Mouse (Mus musculus): ENCODE measurements at regions not wholly inside any gene's neighbourhood (a gene's known extent, or its start where the extent isn't known, plus 50 kb on each side); places are given as distances from the start of the nearest gene placed in this dataset.

DNA sequence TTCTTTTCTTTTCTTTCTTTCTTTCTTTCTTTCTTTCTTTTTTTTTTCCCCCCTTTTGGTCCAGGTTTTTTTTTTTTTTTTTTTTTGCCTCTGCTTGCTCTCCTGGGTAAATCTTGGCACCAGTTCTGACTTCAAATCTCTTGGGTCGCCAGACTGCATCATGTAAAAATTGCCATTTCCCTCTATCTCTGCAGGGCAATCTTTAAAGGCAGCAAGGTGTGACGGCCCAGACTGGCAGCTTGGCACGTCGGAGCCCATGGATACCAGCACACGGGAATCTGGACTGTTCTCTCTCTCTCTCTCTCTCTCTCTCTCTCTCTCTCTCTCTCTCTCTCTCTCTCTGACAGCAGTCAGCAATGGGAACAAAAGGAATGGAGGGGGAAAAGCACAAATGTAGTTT is 101.0 kb downstream of the Neurod6 start:
- peak overlapping the region; percentile 70 for H3K27ac ChIP-seq (replicated peaks; ENCODE audit: low read depth, low read length)
- ATAC-seq (ENCODE audit: low FRiP score, low TSS enrichment), result peak; percentile 65
- no peaks in the 10 kb centered on the region for H3K9me3 ChIP-seq (ENCODE audit: control insufficient read depth, low read length)
- no peak overlapping the region for H3K9ac ChIP-seq (replicated peaks; ENCODE audit: low read length)
- peak; percentile 64 for DNase-seq
- H3K4me3 ChIP-seq (replicated peaks; ENCODE audit: low read depth, low read length), result no peak overlapping the region
- 13% methylated on average over 5 of the region's 5 CpGs for WGBS
- peak overlapping the region; percentile 15; the same call in 1 of the 2 replicates for H3K4me2 ChIP-seq (ENCODE audit: low read length)
- H3K27me3 ChIP-seq (ENCODE audit: control insufficient read depth, insufficient read depth, low read length), result no peaks in the 10 kb centered on the region
- H3K4me1 ChIP-seq (ENCODE audit: control insufficient read depth, insufficient read depth, low read length), result peaks cover 11% of the 10 kb centered on the region
- no peaks in the 10 kb centered on the region for H3K36me3 ChIP-seq (ENCODE audit: control insufficient read depth, insufficient read depth, low read length)

DNA sequence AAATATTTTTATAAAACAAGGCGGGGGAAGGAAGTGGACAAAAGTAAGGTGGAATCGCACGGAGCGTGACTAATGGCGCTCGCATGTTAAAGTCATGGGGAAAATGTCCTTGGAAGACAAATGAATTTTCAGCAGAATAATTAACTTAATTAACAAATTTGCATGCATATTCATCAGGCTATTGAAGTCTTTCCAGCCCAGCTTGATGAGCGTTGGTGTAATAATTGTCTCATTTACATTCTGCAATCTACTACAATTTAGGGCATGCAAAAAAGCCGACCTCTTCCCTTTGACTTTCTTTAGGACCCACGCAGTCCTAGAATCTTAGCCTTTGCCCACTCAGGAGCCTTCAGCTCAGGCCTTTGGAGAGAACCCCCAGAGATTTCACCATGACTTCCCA is 101.5 kb downstream of the Neurod6 start:
- WGBS, result 66% methylated on average over 9 of the region's 9 CpGs
- no peak overlapping the region for H3K9ac ChIP-seq (replicated peaks; ENCODE audit: low read length)
- H3K9me3 ChIP-seq (ENCODE audit: control insufficient read depth, low read length), result no peaks in the 10 kb centered on the region
- peaks cover 11% of the 10 kb centered on the region for H3K4me1 ChIP-seq (ENCODE audit: control insufficient read depth, insufficient read depth, low read length)
- ATAC-seq (ENCODE audit: low FRiP score, low TSS enrichment), result peak; percentile 60
- H3K27me3 ChIP-seq (ENCODE audit: control insufficient read depth, insufficient read depth, low read length), result no peaks in the 10 kb centered on the region
- peak overlapping the region; percentile 70 for H3K27ac ChIP-seq (replicated peaks; ENCODE audit: low read depth, low read length)
- DNase-seq, result peak; percentile 64
- no peaks in the 10 kb centered on the region for H3K36me3 ChIP-seq (ENCODE audit: control insufficient read depth, insufficient read depth, low read length)
- H3K4me3 ChIP-seq (replicated peaks; ENCODE audit: low read depth, low read length), result no peak overlapping the region
- peak overlapping the region; percentile 15; the same call in 1 of the 2 replicates for H3K4me2 ChIP-seq (ENCODE audit: low read length)

DNA sequence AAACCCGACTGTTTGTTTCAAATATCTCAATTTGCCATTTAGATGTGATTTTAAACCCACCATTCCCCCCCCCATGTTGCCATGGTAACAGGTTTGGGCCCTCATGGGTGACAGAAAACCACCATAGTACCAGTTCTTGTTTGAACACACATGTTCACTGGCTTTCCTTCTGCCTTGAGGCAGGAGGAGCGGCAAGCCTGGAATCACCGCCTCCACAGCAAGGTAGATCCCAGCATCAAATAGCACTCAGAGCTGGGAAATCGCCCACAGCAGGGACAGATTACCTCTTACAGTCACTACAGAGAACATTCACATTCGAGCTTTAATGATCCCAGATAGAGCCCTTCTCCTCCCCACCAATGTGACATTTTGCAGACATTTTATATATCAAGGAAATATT is 102.0 kb downstream of the Neurod6 start:
- no peaks in the 10 kb centered on the region for H3K36me3 ChIP-seq (ENCODE audit: control insufficient read depth, insufficient read depth, low read length)
- DNase-seq (peak; percentile 68), ATAC-seq (ENCODE audit: low FRiP score, low TSS enrichment) (peak; percentile 55)
- H3K4me1 ChIP-seq (ENCODE audit: control insufficient read depth, insufficient read depth, low read length), result peaks cover 11% of the 10 kb centered on the region
- H3K27me3 ChIP-seq (ENCODE audit: control insufficient read depth, insufficient read depth, low read length), result no peaks in the 10 kb centered on the region
- H3K4me3 ChIP-seq (replicated peaks; ENCODE audit: low read depth, low read length), result no peak overlapping the region
- H3K4me2 ChIP-seq (ENCODE audit: low read length), result peak overlapping the region; percentile 15; the same call in 1 of the 2 replicates
- H3K9ac ChIP-seq (replicated peaks; ENCODE audit: low read length), result no peak overlapping the region
- H3K27ac ChIP-seq (replicated peaks; ENCODE audit: low read depth, low read length), result peak overlapping the region; percentile 70
- H3K9me3 ChIP-seq (ENCODE audit: control insufficient read depth, low read length), result no peaks in the 10 kb centered on the region
- 44% methylated on average over 5 of the region's 5 CpGs for WGBS

DNA sequence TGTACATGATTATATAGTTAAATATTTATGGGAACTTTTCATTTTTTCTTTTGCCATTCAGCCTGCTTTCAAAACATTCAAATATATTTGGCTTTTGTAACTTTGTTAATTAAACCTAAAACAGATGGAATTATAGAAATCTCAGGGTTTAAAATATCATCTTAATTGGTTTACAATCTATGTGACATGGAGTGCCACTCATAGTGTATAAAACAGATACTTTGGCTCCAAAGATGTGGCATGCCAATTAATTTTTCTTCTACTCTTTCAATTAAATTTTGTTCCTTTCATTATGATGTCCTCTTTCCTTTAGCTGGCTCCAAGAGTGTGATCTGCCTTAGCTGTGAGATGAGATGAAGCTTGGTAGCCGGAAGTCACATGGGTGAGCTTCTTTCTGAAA is 103.0 kb downstream of the Neurod6 start:
- no peak overlapping the region for H3K4me3 ChIP-seq (replicated peaks; ENCODE audit: low read depth, low read length)
- H3K27me3 ChIP-seq (ENCODE audit: control insufficient read depth, insufficient read depth, low read length), result no peaks in the 10 kb centered on the region
- H3K27ac ChIP-seq (replicated peaks; ENCODE audit: low read depth, low read length), result no peak overlapping the region
- peaks cover 11% of the 10 kb centered on the region for H3K4me1 ChIP-seq (ENCODE audit: control insufficient read depth, insufficient read depth, low read length)
- no peak overlapping the region for H3K4me2 ChIP-seq (ENCODE audit: low read length)
- WGBS, result 81% methylated on average over 1 of the region's 1 CpGs
- DNase-seq, result no peak
- no peaks in the 10 kb centered on the region for H3K9me3 ChIP-seq (ENCODE audit: control insufficient read depth, low read length)
- H3K36me3 ChIP-seq (ENCODE audit: control insufficient read depth, insufficient read depth, low read length), result no peaks in the 10 kb centered on the region
- no peak for ATAC-seq (ENCODE audit: low FRiP score, low TSS enrichment)
- no peak overlapping the region for H3K9ac ChIP-seq (replicated peaks; ENCODE audit: low read length)

DNA sequence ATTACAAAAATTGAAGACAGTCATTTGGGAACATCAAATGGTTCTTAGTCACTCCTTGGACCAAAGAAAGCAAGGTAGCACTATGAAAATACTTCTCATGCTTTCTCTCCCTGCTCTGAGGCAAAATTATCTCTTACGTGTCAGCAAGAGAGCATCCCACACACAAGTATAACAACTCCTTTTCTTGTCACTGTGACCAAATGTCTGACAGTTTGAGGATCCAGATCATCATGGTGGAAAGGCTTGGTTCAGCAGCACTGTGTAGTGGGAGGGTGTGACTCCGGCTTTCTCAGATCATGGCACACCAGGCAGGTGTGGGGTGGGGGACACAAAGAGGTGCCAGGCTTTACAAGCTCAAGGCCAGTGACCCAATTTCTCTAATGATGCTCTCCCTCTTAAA is 113.5 kb downstream of the Neurod6 start:
- Histone ChIP-seq H3K27ac (replicated peaks; ENCODE audit: low read depth, low read length) (no peak overlapping the region), H3K4me1 (ENCODE audit: control insufficient read depth, insufficient read depth, low read length) (no peaks in the 10 kb centered on the region), H3K36me3 (ENCODE audit: control insufficient read depth, insufficient read depth, low read length) (no peaks in the 10 kb centered on the region), H3K4me3 (replicated peaks; ENCODE audit: low read depth, low read length) (no peak overlapping the region), H3K4me2 (ENCODE audit: low read length) (no peak overlapping the region), H3K9me3 (ENCODE audit: control insufficient read depth, low read length) (no peaks in the 10 kb centered on the region), H3K27me3 (ENCODE audit: control insufficient read depth, insufficient read depth, low read length) (no peaks in the 10 kb centered on the region), H3K9ac (replicated peaks; ENCODE audit: low read length) (no peak overlapping the region)
- DNase-seq (no peak), ATAC-seq (ENCODE audit: low FRiP score, low TSS enrichment) (no peak)
- WGBS, result 95% methylated on average over 2 of the region's 2 CpGs

GRCm38 (mm10) chr6:55565260-55566209 is 113.8 kb downstream of the Adcyap1r1 start:
- H3K9ac ChIP-seq (replicated peaks; ENCODE audit: low read length), result no peak overlapping the region
- no peaks in the 10 kb centered on the region for H3K36me3 ChIP-seq (ENCODE audit: control insufficient read depth, insufficient read depth, low read length)
- ATAC-seq (ENCODE audit: low FRiP score, low TSS enrichment) (no peak), DNase-seq (peak; percentile 42)
- no peaks in the 10 kb centered on the region for H3K4me1 ChIP-seq (ENCODE audit: control insufficient read depth, insufficient read depth, low read length)
- no peak overlapping the region for H3K4me3 ChIP-seq (replicated peaks; ENCODE audit: low read depth, low read length)
- H3K9me3 ChIP-seq (ENCODE audit: control insufficient read depth, low read length), result no peaks in the 10 kb centered on the region
- H3K4me2 ChIP-seq (ENCODE audit: low read length), result no peak overlapping the region
- WGBS, result 58% methylated on average over 14 of the region's 14 CpGs
- H3K27me3 ChIP-seq (ENCODE audit: control insufficient read depth, insufficient read depth, low read length), result no peaks in the 10 kb centered on the region
- no peak overlapping the region for H3K27ac ChIP-seq (replicated peaks; ENCODE audit: low read depth, low read length)

- DNase-seq, result no peak
- no peak for ATAC-seq (ENCODE audit: low FRiP score, low TSS enrichment)
- H3K27me3 ChIP-seq (ENCODE audit: control insufficient read depth, insufficient read depth, low read length), result no peaks in the 10 kb centered on the region
- no peak overlapping the region for H3K4me2 ChIP-seq (ENCODE audit: low read length)
- no peaks in the 10 kb centered on the region for H3K4me1 ChIP-seq (ENCODE audit: control insufficient read depth, insufficient read depth, low read length)
- no peak overlapping the region for H3K4me3 ChIP-seq (replicated peaks; ENCODE audit: low read depth, low read length)
- H3K9ac ChIP-seq (replicated peaks; ENCODE audit: low read length), result no peak overlapping the region
- H3K36me3 ChIP-seq (ENCODE audit: control insufficient read depth, insufficient read depth, low read length), result no peaks in the 10 kb centered on the region
- WGBS, result 55% methylated on average over 5 of the region's 5 CpGs
- no peak overlapping the region for H3K27ac ChIP-seq (replicated peaks; ENCODE audit: low read depth, low read length)
- H3K9me3 ChIP-seq (ENCODE audit: control insufficient read depth, low read length), result no peaks in the 10 kb centered on the region
These were observed 108.8 kb downstream of the Adcyap1r1 start for GRCm38 (mm10) chr6:55560606-55561005.

- DNase-seq (no peak), ATAC-seq (ENCODE audit: low FRiP score, low TSS enrichment) (no peak)
- H3K9ac ChIP-seq (replicated peaks; ENCODE audit: low read length), result no peak overlapping the region
- no peak overlapping the region for H3K27ac ChIP-seq (replicated peaks; ENCODE audit: low read depth, low read length)
- H3K4me3 ChIP-seq (replicated peaks; ENCODE audit: low read depth, low read length), result no peak overlapping the region
- no peaks in the 10 kb centered on the region for H3K36me3 ChIP-seq (ENCODE audit: control insufficient read depth, insufficient read depth, low read length)
- no peaks in the 10 kb centered on the region for H3K9me3 ChIP-seq (ENCODE audit: control insufficient read depth, low read length)
- H3K4me2 ChIP-seq (ENCODE audit: low read length), result no peak overlapping the region
- H3K4me1 ChIP-seq (ENCODE audit: control insufficient read depth, insufficient read depth, low read length), result no peaks in the 10 kb centered on the region
- no peaks in the 10 kb centered on the region for H3K27me3 ChIP-seq (ENCODE audit: control insufficient read depth, insufficient read depth, low read length)
- 89% methylated on average over 11 of the region's 11 CpGs for WGBS
These were observed 108.0 kb downstream of the Adcyap1r1 start for GRCm38 (mm10) chr6:55559797-55560196.
